Mouse (Mus musculus): Measurements from ENCODE around the gene Rhbdd1. TPM values are rescaled to one million over a fixed set of nuclear protein-coding genes. Genes with fewer than 3 reads are reported as not detected.

Gene Rhbdd1
- polyA plus RNA-seq, 1 experiment from 2014 or later: 5.7 TPM

- Histone ChIP-seq H3K4me3 (no peak overlapping the region), H3K9ac (no peak overlapping the region), H3K9me3 (replicated peaks) (no peaks in the 10 kb centered on the region), H3K36me3 (ENCODE audit: poor library complexity, severe bottlenecking) (no peaks in the 10 kb centered on the region), H3K27me3 (no peaks in the 10 kb centered on the region), H3K4me1 (peaks cover 30% of the 10 kb centered on the region), H3K27ac (peak overlapping the region; percentile 69), H3K4me2 (no peak overlapping the region)
- ATAC-seq: peak; percentile 77
- WGBS: 31% methylated on average over 11 of the region's 11 CpGs
Measured at GRCm38 (mm10) chr1:82476256-82476655, 160.0 kb downstream of the Rhbdd1 start.

- 10% methylated on average over 9 of the region's 9 CpGs for WGBS
- ATAC-seq: peak; percentile 34
- H3K4me2 ChIP-seq: peak overlapping the region; percentile 10; the same call in 1 of the 2 replicates
- peak overlapping the region; percentile 68; the same call in 1 of the 2 replicates for H3K27ac ChIP-seq
- no peaks in the 10 kb centered on the region for H3K27me3 ChIP-seq
- H3K9ac ChIP-seq: no peak overlapping the region
- no peak overlapping the region for H3K4me3 ChIP-seq
- H3K9me3 ChIP-seq (replicated peaks): no peaks in the 10 kb centered on the region
- H3K4me1 ChIP-seq: peaks cover 30% of the 10 kb centered on the region
- H3K36me3 ChIP-seq (ENCODE audit: poor library complexity, severe bottlenecking): no peaks in the 10 kb centered on the region
Measured at GRCm38 (mm10) chr1:82476746-82477145, 160.5 kb downstream of the Rhbdd1 start.

GRCm38 (mm10) chr1:82479696-82480487, 163.6 kb downstream of the Rhbdd1 start:
- WGBS: 85% methylated on average over 12 of the region's 12 CpGs
- Histone ChIP-seq H3K4me1 (peaks cover 19% of the 10 kb centered on the region), H3K9me3 (replicated peaks) (no peaks in the 10 kb centered on the region), H3K4me2 (no peak overlapping the region), H3K27ac (no peak overlapping the region), H3K27me3 (no peaks in the 10 kb centered on the region), H3K9ac (no peak overlapping the region), H3K4me3 (no peak overlapping the region), H3K36me3 (ENCODE audit: poor library complexity, severe bottlenecking) (no peaks in the 10 kb centered on the region)
- ATAC-seq: peak; percentile 31; the same call in 1 of the 2 replicates

- no peak overlapping the region for H3K9ac ChIP-seq
- WGBS: 90% methylated on average over 7 of the region's 7 CpGs
- H3K4me3 ChIP-seq: no peak overlapping the region
- H3K4me2 ChIP-seq: no peak overlapping the region
- peak; percentile 10; the same call in 1 of the 2 replicates for ATAC-seq
- H3K9me3 ChIP-seq (replicated peaks): no peaks in the 10 kb centered on the region
- no peaks in the 10 kb centered on the region for H3K36me3 ChIP-seq (ENCODE audit: poor library complexity, severe bottlenecking)
- H3K4me1 ChIP-seq: no peaks in the 10 kb centered on the region
- H3K27me3 ChIP-seq: no peaks in the 10 kb centered on the region
- H3K27ac ChIP-seq: no peak overlapping the region
Measured at GRCm38 (mm10) chr1:82482371-82482770, 166.1 kb downstream of the Rhbdd1 start.

GRCm38 (mm10) chr1:82486371-82486770, 170.1 kb downstream of the Rhbdd1 start:
- no peaks in the 10 kb centered on the region for H3K27me3 ChIP-seq
- no peak overlapping the region for H3K9ac ChIP-seq
- H3K9me3 ChIP-seq (replicated peaks): no peaks in the 10 kb centered on the region
- no peak for ATAC-seq
- H3K27ac ChIP-seq: no peak overlapping the region
- WGBS: 83% methylated on average over 4 of the region's 4 CpGs
- H3K36me3 ChIP-seq (ENCODE audit: poor library complexity, severe bottlenecking): no peaks in the 10 kb centered on the region
- H3K4me3 ChIP-seq: no peak overlapping the region
- no peak overlapping the region for H3K4me2 ChIP-seq
- H3K4me1 ChIP-seq: no peaks in the 10 kb centered on the region

GRCm38 (mm10) chr1:82491954-82492353, 175.7 kb downstream of the Rhbdd1 start:
- ATAC-seq: no peak
- no peak overlapping the region for H3K9ac ChIP-seq
- 76% methylated on average over 2 of the region's 2 CpGs for WGBS
- H3K27me3 ChIP-seq: no peaks in the 10 kb centered on the region
- no peak overlapping the region for H3K4me2 ChIP-seq
- H3K27ac ChIP-seq: no peak overlapping the region
- no peaks in the 10 kb centered on the region for H3K9me3 ChIP-seq (replicated peaks)
- no peaks in the 10 kb centered on the region for H3K4me1 ChIP-seq
- H3K4me3 ChIP-seq: no peak overlapping the region
- no peaks in the 10 kb centered on the region for H3K36me3 ChIP-seq (ENCODE audit: poor library complexity, severe bottlenecking)

Small RNA genes lying within 50 kb of the gene (microRNA-seq; reads per million reads assigned to microRNA genes)
- gene Gm22112: not detected

Other genes starting within 250 kb of the Rhbdd1 start
- 25.9 and 31.3 TPM in 2 replicates for gene Gm9747, start 83.3 kb upstream of the Rhbdd1 start, polyA plus RNA-seq (2015; fragmentation: Nextera tagmentation; extraction: Ambion mirVana)
- gene Irs1, start 25.0 kb upstream of the Rhbdd1 start, polyA plus RNA-seq (2015; fragmentation: Nextera tagmentation; extraction: Ambion mirVana): 9.0 and 10.7 TPM in 2 replicates